Mouse (Mus musculus) MEL (cell line): ENCODE measurements around the gene Col5a3. TPM values are rescaled to one million over a fixed set of nuclear protein-coding genes. Genes with fewer than 3 reads are reported as not detected.

Experiments used
- DNase-seq: peaks from one replicate; pipeline ENCODE4 v3.0.0; 2011; ENCODE audit warnings: low read depth, low spot score
- H3K27ac ChIP-seq: 2 replicates; pipeline ENCODE4 v1.5.1; 2012; ENCODE audit warnings: low read depth, mild to moderate bottlenecking, control low read depth, low read length, moderate library complexity; ENCODE audit not compliant: control insufficient read depth
- H3K27me3 ChIP-seq, 2 experiments: fragments of 150-350 bp in 1 of 2; sonication (generic) in 1 of 2; 2 replicates each; pipeline ENCODE4 v1.6.1; 2012; ENCODE audit warnings: low read length in 2 of 2, mild to moderate bottlenecking in 2 of 2, improper control_type of control experiment in 1 of 2, moderate library complexity in 1 of 2; ENCODE audit not compliant: insufficient read depth in 2 of 2, control insufficient read depth in 1 of 2
- H3K36me3 ChIP-seq, 2 experiments: 2 replicates each; pipeline ENCODE4 v1.6.1; 2012 to 2014; ENCODE audit warnings: low read length in 2 of 2, improper control_type of control experiment in 1 of 2, inconsistent platforms in 1 of 2, mild to moderate bottlenecking in 1 of 2; ENCODE audit not compliant: insufficient read depth in 2 of 2, control insufficient read depth in 1 of 2
- H3K4me1 ChIP-seq, 2 experiments: fragments of 150-350 bp in 1 of 2; sonication (generic) in 1 of 2; 2 replicates each; pipeline ENCODE4 v1.6.1; 2012; ENCODE audit warnings: low read length in 2 of 2, improper control_type of control experiment in 1 of 2, mild to moderate bottlenecking in 1 of 2; ENCODE audit not compliant: insufficient read depth in 2 of 2, control insufficient read depth in 1 of 2
- H3K4me3 ChIP-seq, 2 experiments: fragments of 150-350 bp in 1 of 2; sonication (generic) in 1 of 2; 2 replicates each; pipeline ENCODE4 v1.5.1; 2012; ENCODE audit warnings: low read depth in 2 of 2, low read length in 2 of 2, mild to moderate bottlenecking in 2 of 2, moderate library complexity in 2 of 2, control low read depth in 1 of 2, improper control_type of control experiment in 1 of 2; ENCODE audit not compliant: control insufficient read depth in 1 of 2, insufficient read depth in 1 of 2
- H3K79me2 ChIP-seq: 2 replicates; pipeline ENCODE4 v1.6.1; 2012; ENCODE audit warnings: mild to moderate bottlenecking, low read length, moderate library complexity; ENCODE audit not compliant: control insufficient read depth, poor library complexity, insufficient read depth
- H3K9ac ChIP-seq: 2 replicates; pipeline ENCODE4 v1.6.1; 2012; ENCODE audit warnings: low read depth, mild to moderate bottlenecking, control low read depth, low read length, moderate library complexity; ENCODE audit not compliant: control insufficient read depth, poor library complexity, severe bottlenecking
- H3K9me3 ChIP-seq: fragments of 150-350 bp; sonication (generic); replicated peaks from 2 replicates; pipeline ENCODE4 v1.6.1; 2012; ENCODE audit warnings: mild to moderate bottlenecking, low read length, improper control_type of control experiment, moderate library complexity; ENCODE audit not compliant: insufficient read depth
- BHLHE40 ChIP-seq: IDR thresholded peaks from 2 replicates; pipeline ENCODE4 v1.6.1; 2012; ENCODE audit warnings: low read depth, mild to moderate bottlenecking, inconsistent platforms, low read length, improper control_type of control experiment, borderline replicate concordance
- CHD1 ChIP-seq: IDR thresholded peaks from 2 replicates; pipeline ENCODE4 v1.6.1; 2012; ENCODE audit warnings: low read depth, mild to moderate bottlenecking, inconsistent platforms, low read length, improper control_type of control experiment
- ELF1 ChIP-seq: IDR thresholded peaks from 2 replicates; pipeline ENCODE4 v1.6.1; 2014; ENCODE audit warnings: low read depth, mild to moderate bottlenecking, inconsistent platforms, low read length, improper control_type of control experiment, moderate library complexity
- ETS1 ChIP-seq: IDR thresholded peaks from 2 replicates; pipeline ENCODE4 v1.6.1; 2012; ENCODE audit warnings: low read depth, mild to moderate bottlenecking, inconsistent platforms, low read length, improper control_type of control experiment, moderate library complexity
- MYC ChIP-seq: IDR thresholded peaks from 2 replicates; pipeline ENCODE4 v1.6.1; 2011; ENCODE audit warnings: low read depth, mild to moderate bottlenecking, low read length, improper control_type of control experiment, moderate library complexity
- NRF1 ChIP-seq: IDR thresholded peaks from 2 replicates; pipeline ENCODE4 v1.6.1; 2014; ENCODE audit warnings: low read depth, mild to moderate bottlenecking, inconsistent platforms, low read length, improper control_type of control experiment, moderate library complexity; ENCODE audit not compliant: poor library complexity, insufficient read depth, severe bottlenecking
- POLR2A ChIP-seq, 2 experiments: IDR thresholded peaks; 2 replicates each; pipeline ENCODE4 v1.6.1; 2011 to 2012; ENCODE audit warnings: low read length in 2 of 2, mild to moderate bottlenecking in 2 of 2, control low read depth in 1 of 2, improper control_type of control experiment in 1 of 2, low read depth in 1 of 2, moderate library complexity in 1 of 2; ENCODE audit not compliant: control insufficient read depth in 1 of 2, insufficient read depth in 1 of 2, poor library complexity in 1 of 2
- RAD21 ChIP-seq: IDR thresholded peaks from 2 replicates; pipeline ENCODE4 v1.6.1; 2011; ENCODE audit warnings: mild to moderate bottlenecking, low read depth, low read length, improper control_type of control experiment
- RCOR1 ChIP-seq: IDR thresholded peaks from 2 replicates; pipeline ENCODE4 v1.6.1; 2012; ENCODE audit warnings: low read depth, mild to moderate bottlenecking, inconsistent platforms, low read length, improper control_type of control experiment
- SMC3 ChIP-seq: IDR thresholded peaks from 2 replicates; pipeline ENCODE4 v1.6.1; 2011; ENCODE audit warnings: low read depth, low read length, improper control_type of control experiment
- UBTF ChIP-seq: IDR thresholded peaks from 2 replicates; pipeline ENCODE4 v1.6.1; 2012; ENCODE audit warnings: low read depth, mild to moderate bottlenecking, inconsistent platforms, low read length, improper control_type of control experiment, moderate library complexity, borderline replicate concordance; ENCODE audit not compliant: insufficient read depth
- ZMIZ1 ChIP-seq: IDR thresholded peaks from 2 replicates; pipeline ENCODE4 v1.6.1; 2012; ENCODE audit warnings: low read depth, mild to moderate bottlenecking, inconsistent platforms, low read length, improper control_type of control experiment, moderate library complexity
- ZNF384 ChIP-seq: IDR thresholded peaks from 2 replicates; pipeline ENCODE4 v1.6.1; 2012; ENCODE audit warnings: low read depth, mild to moderate bottlenecking, inconsistent platforms, low read length, improper control_type of control experiment
- polyA plus RNA-seq, 2 experiments: library from polyadenylated mRNA; stranded (reverse) in 1 of 2; unstranded in 1 of 2; fragments of >175 nt in 1 of 2; fragments of >200 nt in 1 of 2; gene quantifications; 2 replicates each; pipeline versions ENCODE4 v1.2.1 to v1.2.4; 2012; ENCODE audit warnings: low replicate concordance in 2 of 2, low read depth in 1 of 2; ENCODE audit not compliant: insufficient read length in 2 of 2, insufficient read depth in 1 of 2, missing spikeins in 1 of 2
- total RNA-seq: library from RNA; depleted of rRNA; stranded (reverse); fragments of 300-350 nt; gene quantifications from 2 replicates; pipeline ENCODE4 v1.2.3, GENCODE M21; 2012

Gene Col5a3
- total and polyA plus RNA-seq, 3 experiments, result 0.08 to 0.53 TPM; not detected in 1

- H3K27me3 ChIP-seq, result no peaks in the 10 kb centered on the region
- TF ChIP-seq SMC3 (no peak), ZNF384 (no peak), RAD21 (no peak), ELF1 (no peak), CHD1 (no peak), MYC (no peak), ETS1 (no peak), POLR2A (IDR thresholded peaks at IDR 0.05; ENCODE audit: control insufficient read depth in 1 of 2, insufficient read depth in 1 of 2, low read depth in 1 of 2, low read length in 2 of 2, poor library complexity in 1 of 2) (no peak)
- TF ChIP-seq, all 39 proteins: peak for 0
- Histone ChIP-seq H3K27ac (no peak overlapping the region), H3K4me1 (no peaks in the 10 kb centered on the region), H3K79me2 (no peaks in the 10 kb centered on the region), H3K4me3 (no peak overlapping the region), H3K36me3 (no peaks in the 10 kb centered on the region), H3K9ac (no peak overlapping the region), H3K9me3 (no peaks in the 10 kb centered on the region)
- no peak for DNase-seq
Observed at GRCm38 (mm10) chr9:20781286-20781685, 33.6 kb downstream of the Col5a3 start.

GRCm38 (mm10) chr9:20765274-20765673, 49.6 kb downstream of the Col5a3 start:
- TF ChIP-seq RCOR1 (0 out of 2 replicates have a peak, but pooled peaks have one; percentile 50), NRF1 (no peak), ZMIZ1 (no peak), BHLHE40 (peak; percentile 57; the same call in 1 of the 2 replicates)
- TF ChIP-seq, all 39 proteins: peak for 2
- Histone ChIP-seq H3K36me3 (no peaks in the 10 kb centered on the region), H3K79me2 (no peaks in the 10 kb centered on the region), H3K27ac (no peak overlapping the region), H3K4me3 (no peak overlapping the region), H3K27me3 (peaks cover 4 to 5% of the 10 kb centered on the region in 2 experiments; a peak in 3 of 4 replicates), H3K4me1 (no peaks in the 10 kb centered on the region), H3K9ac (no peak overlapping the region), H3K9me3 (no peaks in the 10 kb centered on the region)
- no peak for DNase-seq

DNA sequence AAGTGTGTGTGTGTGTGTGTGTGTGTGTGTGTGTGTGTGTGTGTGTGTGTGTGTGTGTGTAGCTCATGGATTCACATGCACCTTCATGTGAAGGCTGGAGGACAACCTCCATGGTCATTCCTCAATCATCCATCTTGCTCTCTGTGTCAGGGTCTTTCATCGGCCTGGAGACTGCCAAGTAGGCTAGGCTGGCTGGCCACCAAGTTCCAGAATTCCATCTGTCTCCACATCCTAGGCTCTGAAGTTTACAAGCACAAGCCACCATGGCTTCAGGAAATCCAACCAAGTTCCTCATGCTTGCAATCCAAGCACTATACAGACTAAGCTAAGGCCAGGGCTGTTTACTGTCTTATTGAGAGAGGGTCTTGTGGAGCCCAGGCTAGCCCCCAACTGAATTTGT, 51.8 kb downstream of the Col5a3 start:
- H3K4me1 ChIP-seq, result peaks cover 0 to 4% of the 10 kb centered on the region in 2 experiments; a peak in 2 of 4 replicates
- no peaks in the 10 kb centered on the region for H3K9me3 ChIP-seq
- TF ChIP-seq UBTF, result no peak
- TF ChIP-seq, all 39 proteins: peak for 0
- DNase-seq, result no peak
- Histone ChIP-seq H3K9ac (no peak overlapping the region), H3K4me3 (no peak overlapping the region), H3K27ac (no peak overlapping the region), H3K36me3 (peaks cover 0 to 2% of the 10 kb centered on the region in 2 experiments; a peak in 1 of 4 replicates), H3K27me3 (peaks cover 3 to 5% of the 10 kb centered on the region in 2 experiments; a peak in 3 of 4 replicates), H3K79me2 (no peaks in the 10 kb centered on the region)
